Mouse (Mus musculus) CH12.LX (cell line): ENCODE results near the gene Slc48a1.

Experiments
- CHD2 ChIP-seq: IDR thresholded peaks from 2 replicates; pipeline ENCODE4 v1.6.1; 2011; ENCODE audit warnings: low read length, improper control_type of control experiment
- CTCF ChIP-seq, 2 experiments: IDR thresholded peaks in 1 of 2; conservative IDR thresholded peaks in 1 of 2; 2 replicates each; pipeline ENCODE4 v1.5.1; 2011 to 2012; ENCODE audit warnings: low read depth in 2 of 2, low read length in 2 of 2, improper control_type of control experiment in 1 of 2, inconsistent platforms in 1 of 2, mild to moderate bottlenecking in 1 of 2, moderate library complexity in 1 of 2
- ETS1 ChIP-seq: conservative IDR thresholded peaks from 2 replicates; pipeline ENCODE4 v1.6.1; 2012; ENCODE audit warnings: low read depth, mild to moderate bottlenecking, inconsistent platforms, low read length, improper control_type of control experiment, moderate library complexity
- HCFC1 ChIP-seq: IDR thresholded peaks from 2 replicates; pipeline ENCODE4 v1.6.1; 2012; ENCODE audit warnings: low read depth, mild to moderate bottlenecking, inconsistent platforms, low read length, improper control_type of control experiment
- JUND ChIP-seq: conservative IDR thresholded peaks from 2 replicates; pipeline ENCODE4 v1.6.1; 2011; ENCODE audit warnings: low read depth, low read length, improper control_type of control experiment
- MXI1 ChIP-seq: IDR thresholded peaks from 2 replicates; pipeline ENCODE4 v1.6.1; 2011; ENCODE audit warnings: mild to moderate bottlenecking, low read depth, low read length, improper control_type of control experiment
- NELFE ChIP-seq: IDR thresholded peaks from 2 replicates; pipeline ENCODE4 v1.6.1; 2011; ENCODE audit warnings: low read depth, low read length, improper control_type of control experiment
- NRF1 ChIP-seq: IDR thresholded peaks from 2 replicates; pipeline ENCODE4 v1.6.1; 2014; ENCODE audit warnings: low read depth, mild to moderate bottlenecking, inconsistent platforms, low read length, improper control_type of control experiment, moderate library complexity
- PAX5 ChIP-seq: IDR thresholded peaks from 2 replicates; pipeline ENCODE4 v1.6.1; 2012; ENCODE audit warnings: low read length, inconsistent platforms, mixed read lengths
- POLR2AphosphoS2 ChIP-seq: IDR thresholded peaks from 2 replicates; pipeline ENCODE4 v1.6.1; 2011; ENCODE audit warnings: low read depth, low read length, improper control_type of control experiment
- RAD21 ChIP-seq: IDR thresholded peaks from 2 replicates; pipeline ENCODE4 v1.6.1; 2011; ENCODE audit warnings: low read depth, mild to moderate bottlenecking, low read length, improper control_type of control experiment, moderate library complexity
- RCOR1 ChIP-seq: conservative IDR thresholded peaks from 2 replicates; pipeline ENCODE4 v1.6.1; 2012; ENCODE audit warnings: low read depth, mild to moderate bottlenecking, inconsistent platforms, low read length, improper control_type of control experiment

DNA sequence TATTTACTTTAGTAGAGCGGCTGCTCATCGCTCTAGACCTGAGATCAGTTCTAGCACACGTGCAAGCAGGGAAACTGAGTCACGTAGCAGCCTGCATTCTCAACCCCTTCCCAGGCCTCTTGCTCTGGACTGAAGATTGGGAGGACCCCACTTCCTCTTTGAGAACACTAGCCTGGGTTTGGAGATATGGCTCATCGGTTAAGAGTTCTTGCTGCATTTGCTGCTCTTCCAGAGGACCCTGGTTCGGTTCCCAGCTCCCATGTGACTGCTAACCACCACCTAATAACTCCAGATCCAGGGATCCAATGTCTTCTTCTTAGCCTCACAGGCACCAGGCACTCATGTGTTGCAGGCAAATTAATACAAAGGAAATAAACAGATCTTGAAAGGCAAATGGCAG is 63.1 kb downstream of the Slc48a1 start:
- no peak for TF ChIP-seq RAD21
- TF ChIP-seq NRF1, result no peak
- TF ChIP-seq HCFC1, result no peak
- no peak for TF ChIP-seq JUND
- TF ChIP-seq POLR2AphosphoS2, result no peak
- TF ChIP-seq CTCF (conservative IDR thresholded peaks at IDR 0.05 in 1 of 2, IDR thresholded peaks at IDR 0.05 in 1 of 2; ENCODE audit: low read depth in 2 of 2, low read length in 2 of 2), result no peak
- TF ChIP-seq ETS1, result no peak
- TF ChIP-seq RCOR1, result no peak
- TF ChIP-seq NELFE, result no peak
- TF ChIP-seq PAX5, result no peak
- TF ChIP-seq CHD2, result no peak
- no peak for TF ChIP-seq MXI1
